Mouse (Mus musculus) MEL (cell line): ENCODE results near the gene Cul7. TPM values are rescaled to one million over a fixed set of nuclear protein-coding genes. Genes with fewer than 3 reads are reported as not detected.

Source experiments
- DNase-seq: peaks from one replicate; pipeline ENCODE4 v3.0.0; 2011; ENCODE audit warnings: low read depth, low spot score
- H3K27ac ChIP-seq: 2 replicates; pipeline ENCODE4 v1.5.1; 2012; ENCODE audit warnings: low read depth, mild to moderate bottlenecking, control low read depth, low read length, moderate library complexity; ENCODE audit not compliant: control insufficient read depth
- H3K27me3 ChIP-seq, 2 experiments: fragments of 150-350 bp in 1 of 2; sonication (generic) in 1 of 2; 2 replicates each; pipeline ENCODE4 v1.6.1; 2012; ENCODE audit warnings: low read length in 2 of 2, mild to moderate bottlenecking in 2 of 2, improper control_type of control experiment in 1 of 2, moderate library complexity in 1 of 2; ENCODE audit not compliant: insufficient read depth in 2 of 2, control insufficient read depth in 1 of 2
- H3K36me3 ChIP-seq, 2 experiments: 2 replicates each; pipeline ENCODE4 v1.6.1; 2012 to 2014; ENCODE audit warnings: low read length in 2 of 2, improper control_type of control experiment in 1 of 2, inconsistent platforms in 1 of 2, mild to moderate bottlenecking in 1 of 2; ENCODE audit not compliant: insufficient read depth in 2 of 2, control insufficient read depth in 1 of 2
- H3K4me1 ChIP-seq, 2 experiments: fragments of 150-350 bp in 1 of 2; sonication (generic) in 1 of 2; 2 replicates each; pipeline ENCODE4 v1.6.1; 2012; ENCODE audit warnings: low read length in 2 of 2, improper control_type of control experiment in 1 of 2, mild to moderate bottlenecking in 1 of 2; ENCODE audit not compliant: insufficient read depth in 2 of 2, control insufficient read depth in 1 of 2
- H3K4me3 ChIP-seq, 2 experiments: fragments of 150-350 bp in 1 of 2; sonication (generic) in 1 of 2; 2 replicates each; pipeline ENCODE4 v1.5.1; 2012; ENCODE audit warnings: low read depth in 2 of 2, low read length in 2 of 2, mild to moderate bottlenecking in 2 of 2, moderate library complexity in 2 of 2, control low read depth in 1 of 2, improper control_type of control experiment in 1 of 2; ENCODE audit not compliant: control insufficient read depth in 1 of 2, insufficient read depth in 1 of 2
- H3K79me2 ChIP-seq: 2 replicates; pipeline ENCODE4 v1.6.1; 2012; ENCODE audit warnings: mild to moderate bottlenecking, low read length, moderate library complexity; ENCODE audit not compliant: control insufficient read depth, poor library complexity, insufficient read depth
- H3K9ac ChIP-seq: 2 replicates; pipeline ENCODE4 v1.6.1; 2012; ENCODE audit warnings: low read depth, mild to moderate bottlenecking, control low read depth, low read length, moderate library complexity; ENCODE audit not compliant: control insufficient read depth, poor library complexity, severe bottlenecking
- H3K9me3 ChIP-seq: fragments of 150-350 bp; sonication (generic); replicated peaks from 2 replicates; pipeline ENCODE4 v1.6.1; 2012; ENCODE audit warnings: mild to moderate bottlenecking, low read length, improper control_type of control experiment, moderate library complexity; ENCODE audit not compliant: insufficient read depth
- CTCF ChIP-seq, 3 experiments: IDR thresholded peaks in 2 of 3; conservative IDR thresholded peaks in 1 of 3; 2 replicates each; pipeline ENCODE4 v1.5.1; 2011 to 2012; ENCODE audit warnings: low read length in 3 of 3, low read depth in 2 of 3, mild to moderate bottlenecking in 2 of 3, improper control_type of control experiment in 1 of 3, inconsistent platforms in 1 of 3, mixed read lengths in 1 of 3, moderate library complexity in 1 of 3; ENCODE audit not compliant: control insufficient read depth in 1 of 3, insufficient read depth in 1 of 3, poor library complexity in 1 of 3, severe bottlenecking in 1 of 3
- E2F4 ChIP-seq: IDR thresholded peaks from 2 replicates; pipeline ENCODE4 v1.6.1; 2011; ENCODE audit warnings: low read depth, low read length, improper control_type of control experiment, borderline replicate concordance
- EP300 ChIP-seq, 2 experiments: IDR thresholded peaks; 2 replicates each; pipeline ENCODE4 v1.6.1; 2011; ENCODE audit warnings: improper control_type of control experiment in 2 of 2, low read length in 2 of 2, low read depth in 1 of 2, mild to moderate bottlenecking in 1 of 2
- ETS1 ChIP-seq: IDR thresholded peaks from 2 replicates; pipeline ENCODE4 v1.6.1; 2012; ENCODE audit warnings: low read depth, mild to moderate bottlenecking, inconsistent platforms, low read length, improper control_type of control experiment, moderate library complexity
- HCFC1 ChIP-seq: IDR thresholded peaks from 2 replicates; pipeline ENCODE4 v1.6.1; 2012; ENCODE audit warnings: low read depth, mild to moderate bottlenecking, inconsistent platforms, low read length, improper control_type of control experiment, moderate library complexity
- MAX ChIP-seq: IDR thresholded peaks from 2 replicates; pipeline ENCODE4 v1.6.1; 2011; ENCODE audit warnings: low read length, improper control_type of control experiment
- MEF2A ChIP-seq: IDR thresholded peaks from 2 replicates; pipeline ENCODE4 v1.6.1; 2014; ENCODE audit warnings: low read depth, mild to moderate bottlenecking, inconsistent platforms, low read length, improper control_type of control experiment; ENCODE audit not compliant: poor library complexity, insufficient replicate concordance, severe bottlenecking; ENCODE audit errors: extremely low read depth
- MYC ChIP-seq: IDR thresholded peaks from 2 replicates; pipeline ENCODE4 v1.6.1; 2011; ENCODE audit warnings: low read depth, mild to moderate bottlenecking, low read length, improper control_type of control experiment, moderate library complexity
- RAD21 ChIP-seq: IDR thresholded peaks from 2 replicates; pipeline ENCODE4 v1.6.1; 2011; ENCODE audit warnings: mild to moderate bottlenecking, low read depth, low read length, improper control_type of control experiment
- SIN3A ChIP-seq: IDR thresholded peaks from 2 replicates; pipeline ENCODE4 v1.6.1; 2012; ENCODE audit warnings: low read length, improper control_type of control experiment, inconsistent platforms
- UBTF ChIP-seq: IDR thresholded peaks from 2 replicates; pipeline ENCODE4 v1.6.1; 2012; ENCODE audit warnings: low read depth, mild to moderate bottlenecking, inconsistent platforms, low read length, improper control_type of control experiment, moderate library complexity, borderline replicate concordance; ENCODE audit not compliant: insufficient read depth
- ZC3H11A ChIP-seq: IDR thresholded peaks from 2 replicates; pipeline ENCODE4 v1.6.1; 2012; ENCODE audit warnings: low read depth, mild to moderate bottlenecking, inconsistent platforms, low read length, improper control_type of control experiment
- polyA plus RNA-seq, 2 experiments: library from polyadenylated mRNA; stranded (reverse) in 1 of 2; unstranded in 1 of 2; fragments of >175 nt in 1 of 2; fragments of >200 nt in 1 of 2; gene quantifications; 2 replicates each; pipeline versions ENCODE4 v1.2.1 to v1.2.4; 2012; ENCODE audit warnings: low replicate concordance in 2 of 2, low read depth in 1 of 2; ENCODE audit not compliant: insufficient read length in 2 of 2, insufficient read depth in 1 of 2, missing spikeins in 1 of 2
- total RNA-seq: library from RNA; depleted of rRNA; stranded (reverse); fragments of 300-350 nt; gene quantifications from 2 replicates; pipeline ENCODE4 v1.2.3, GENCODE M21; 2012

Gene Cul7
- total and polyA plus RNA-seq, 3 experiments: 32.6 to 45.8 (median 35.8) TPM

- peak; percentile 70 for TF ChIP-seq RAD21
These were observed 13.2 kb upstream of the Cul7 start (continued) for GRCm38 (mm10) chr17:46636831-46637523.

- Histone ChIP-seq H3K27ac (no peak overlapping the region), H3K4me3 (no peak overlapping the region), H3K4me1 (peaks cover 0 to 11% of the 10 kb centered on the region in 2 experiments; a peak in 2 of 4 replicates)
These were observed 10.2 kb upstream of the Cul7 start for GRCm38 (mm10) chr17:46639929-46640328.

GRCm38 (mm10) chr17:46642060-46642459 lies 8.1 kb upstream of the Cul7 start:
- H3K4me3 ChIP-seq: no peak overlapping the region
- H3K27me3 ChIP-seq: no peaks in the 10 kb centered on the region
- peaks cover 5% of the 10 kb centered on the region for H3K79me2 ChIP-seq
- H3K36me3 ChIP-seq: peaks cover 0 to 4% of the 10 kb centered on the region in 2 experiments; a peak in 2 of 4 replicates
- no peak for DNase-seq
- no peak overlapping the region for H3K27ac ChIP-seq
- H3K4me1 ChIP-seq: peaks cover 0 to 8% of the 10 kb centered on the region in 2 experiments; a peak in 1 of 4 replicates
- no peak for TF ChIP-seq EP300 (IDR thresholded peaks at IDR 0.05; ENCODE audit: low read depth in 1 of 2, low read length in 2 of 2)
- TF ChIP-seq HCFC1: no peak
- TF ChIP-seq E2F4: no peak
- no peak for TF ChIP-seq MYC
- TF ChIP-seq, all 39 proteins: peak for 0
- Histone ChIP-seq H3K9me3 (no peaks in the 10 kb centered on the region), H3K9ac (no peak overlapping the region)

More at GRCm38 (mm10) chr17:46639929-46640328, 10.2 kb upstream of the Cul7 start:
- no peaks in the 10 kb centered on the region for H3K9me3 ChIP-seq
- no peak for DNase-seq
- H3K79me2 ChIP-seq: no peaks in the 10 kb centered on the region
- TF ChIP-seq MAX: no peak
- TF ChIP-seq SIN3A: no peak
- TF ChIP-seq CTCF (IDR thresholded peaks at IDR 0.05 in 2 of 3, conservative IDR thresholded peaks at IDR 0.05 in 1 of 3; ENCODE audit: control insufficient read depth in 1 of 3, insufficient read depth in 1 of 3, low read depth in 2 of 3, low read length in 3 of 3, poor library complexity in 1 of 3, severe bottlenecking in 1 of 3): no peak
- no peak for TF ChIP-seq MYC
- TF ChIP-seq MEF2A: no peak
- TF ChIP-seq ZC3H11A: no peak
- no peak for TF ChIP-seq ETS1
- no peak for TF ChIP-seq UBTF
- no peak for TF ChIP-seq HCFC1
- H3K36me3 ChIP-seq: no peaks in the 10 kb centered on the region
- H3K9ac ChIP-seq: no peak overlapping the region
- H3K27me3 ChIP-seq: no peaks in the 10 kb centered on the region
